Mouse (Mus musculus): ENCODE results near the gene Bpifb6. TPM values are rescaled to one million over a fixed set of nuclear protein-coding genes. Genes with fewer than 3 reads are reported as not detected.

The Bpifb6 gene
- total and polyA plus RNA-seq, 3 experiments: not detected

Other genes starting within 250 kb of the Bpifb6 start
- 0.26 and 0.65 TPM in 2 replicates for gene Dnmt3c, start 203.7 kb upstream of the Bpifb6 start, total RNA-seq (2012; rRNA removed)
- under 1 TPM in 1 of 2 experiments, not detected in 1; 0.45 TPM for gene Dnmt3c, start 203.7 kb upstream of the Bpifb6 start, polyA plus RNA-seq (2012; ENCODE audit: insufficient read depth in 1 of 2, insufficient read length in 2 of 2, low read depth in 1 of 2, low replicate concordance in 2 of 2, missing spikeins in 1 of 2)
- gene Mapre1, start 159.1 kb upstream of the Bpifb6 start, total RNA-seq (2012; rRNA removed): 57.7 and 60.0 TPM in 2 replicates
- 10 to 100 TPM in 1 of 2 experiments, not detected in 1; 94.8 TPM for gene Mapre1, start 159.1 kb upstream of the Bpifb6 start, polyA plus RNA-seq (2012; ENCODE audit: insufficient read depth in 1 of 2, insufficient read length in 2 of 2, low read depth in 1 of 2, low replicate concordance in 2 of 2, missing spikeins in 1 of 2)
- gene Efcab8, start 120.5 kb upstream of the Bpifb6 start, total RNA-seq (2012; rRNA removed): 0.04 and 0.13 TPM in 2 replicates
- under 1 TPM in 1 of 2 experiments, not detected in 1; 0.19 TPM for gene Efcab8, start 120.5 kb upstream of the Bpifb6 start, polyA plus RNA-seq (2012; ENCODE audit: insufficient read depth in 1 of 2, insufficient read length in 2 of 2, low read depth in 1 of 2, low replicate concordance in 2 of 2, missing spikeins in 1 of 2)
- not detected in 2 replicates for gene Sun5, start 29.3 kb upstream of the Bpifb6 start, total RNA-seq (2012; rRNA removed)
- gene Sun5, start 29.3 kb upstream of the Bpifb6 start, polyA plus RNA-seq (2012; ENCODE audit: insufficient read depth in 1 of 2, insufficient read length in 2 of 2, low read depth in 1 of 2, low replicate concordance in 2 of 2, missing spikeins in 1 of 2): not detected
- gene Bpifb2, start 25.3 kb upstream of the Bpifb6 start, total RNA-seq (2012; rRNA removed): not detected in 2 replicates
- gene Bpifb2, start 25.3 kb upstream of the Bpifb6 start, polyA plus RNA-seq (2012; ENCODE audit: insufficient read depth in 1 of 2, insufficient read length in 2 of 2, low read depth in 1 of 2, low replicate concordance in 2 of 2, missing spikeins in 1 of 2): not detected
- not detected in 2 replicates for gene Bpifb3, start 17.8 kb downstream of the Bpifb6 start, total RNA-seq (2012; rRNA removed)
- not detected for gene Bpifb3, start 17.8 kb downstream of the Bpifb6 start, polyA plus RNA-seq (2012; ENCODE audit: insufficient read depth in 1 of 2, insufficient read length in 2 of 2, low read depth in 1 of 2, low replicate concordance in 2 of 2, missing spikeins in 1 of 2)
- gene Bpifb4, start 37.8 kb downstream of the Bpifb6 start, total RNA-seq (2012; rRNA removed): not detected in 2 replicates
- gene Bpifb4, start 37.8 kb downstream of the Bpifb6 start, polyA plus RNA-seq (2012; ENCODE audit: insufficient read depth in 1 of 2, insufficient read length in 2 of 2, low read depth in 1 of 2, low replicate concordance in 2 of 2, missing spikeins in 1 of 2): not detected
- gene Bpifa6, start 74.6 kb downstream of the Bpifb6 start, total RNA-seq (2012; rRNA removed): not detected in 2 replicates
- not detected for gene Bpifa6, start 74.6 kb downstream of the Bpifb6 start, polyA plus RNA-seq (2012; ENCODE audit: insufficient read depth in 1 of 2, insufficient read length in 2 of 2, low read depth in 1 of 2, low replicate concordance in 2 of 2, missing spikeins in 1 of 2)
- not detected in 2 replicates for gene Bpifa2, start 107.9 kb downstream of the Bpifb6 start, total RNA-seq (2012; rRNA removed)
- not detected for gene Bpifa2, start 107.9 kb downstream of the Bpifb6 start, polyA plus RNA-seq (2012; ENCODE audit: insufficient read depth in 1 of 2, insufficient read length in 2 of 2, low read depth in 1 of 2, low replicate concordance in 2 of 2, missing spikeins in 1 of 2)
- not detected in 2 replicates for gene Bpifa3, start 229.9 kb downstream of the Bpifb6 start, total RNA-seq (2012; rRNA removed)
- not detected for gene Bpifa3, start 229.9 kb downstream of the Bpifb6 start, polyA plus RNA-seq (2012; ENCODE audit: insufficient read depth in 1 of 2, insufficient read length in 2 of 2, low read depth in 1 of 2, low replicate concordance in 2 of 2, missing spikeins in 1 of 2)
- gene Bpifa1, start 242.5 kb downstream of the Bpifb6 start, total RNA-seq (2012; rRNA removed): not detected in 2 replicates
- not detected for gene Bpifa1, start 242.5 kb downstream of the Bpifb6 start, polyA plus RNA-seq (2012; ENCODE audit: insufficient read depth in 1 of 2, insufficient read length in 2 of 2, low read depth in 1 of 2, low replicate concordance in 2 of 2, missing spikeins in 1 of 2)